Mouse (Mus musculus) CH12.LX (cell line): ENCODE results near the gene Casp3.

ENCODE experiments used
- CTCF ChIP-seq, 2 experiments: IDR thresholded peaks in 1 of 2; conservative IDR thresholded peaks in 1 of 2; 2 replicates each; pipeline ENCODE4 v1.5.1; 2011 to 2012; ENCODE audit warnings: low read depth in 2 of 2, low read length in 2 of 2, improper control_type of control experiment in 1 of 2, inconsistent platforms in 1 of 2, mild to moderate bottlenecking in 1 of 2, moderate library complexity in 1 of 2
- JUND ChIP-seq: conservative IDR thresholded peaks from 2 replicates; pipeline ENCODE4 v1.6.1; 2011; ENCODE audit warnings: low read depth, low read length, improper control_type of control experiment
- MAX ChIP-seq: IDR thresholded peaks from 2 replicates; pipeline ENCODE4 v1.6.1; 2011; ENCODE audit warnings: low read length, improper control_type of control experiment
- MAZ ChIP-seq: IDR thresholded peaks from 2 replicates; pipeline ENCODE4 v1.6.1; 2012; ENCODE audit warnings: low read depth, mild to moderate bottlenecking, inconsistent platforms, low read length, improper control_type of control experiment, moderate library complexity
- MYC ChIP-seq: IDR thresholded peaks from 2 replicates; pipeline ENCODE4 v1.6.1; 2011; ENCODE audit warnings: low read depth, mild to moderate bottlenecking, improper control_type of control experiment, low read length
- POLR2A ChIP-seq: IDR thresholded peaks from 2 replicates; pipeline ENCODE4 v1.6.1; 2011; ENCODE audit warnings: low read depth, mild to moderate bottlenecking, improper control_type of control experiment, low read length

- TF ChIP-seq CTCF (conservative IDR thresholded peaks at IDR 0.05 in 1 of 2, IDR thresholded peaks at IDR 0.05 in 1 of 2; ENCODE audit: low read depth in 2 of 2, low read length in 2 of 2) (no peak), MAZ (no peak), POLR2A (no peak), MAX (no peak), JUND (no peak), MYC (no peak)
Observed at GRCm38 (mm10) chr8:46630422-46630821, 13.3 kb downstream of the Casp3 start.
